Mouse (Mus musculus): ENCODE results near the gene Tenm4.

Gene Tenm4

GRCm38 (mm10) chr7:96484006-96484581 is 313.0 kb downstream of the Tenm4 start:
- DNase-seq: no peak

DNA sequence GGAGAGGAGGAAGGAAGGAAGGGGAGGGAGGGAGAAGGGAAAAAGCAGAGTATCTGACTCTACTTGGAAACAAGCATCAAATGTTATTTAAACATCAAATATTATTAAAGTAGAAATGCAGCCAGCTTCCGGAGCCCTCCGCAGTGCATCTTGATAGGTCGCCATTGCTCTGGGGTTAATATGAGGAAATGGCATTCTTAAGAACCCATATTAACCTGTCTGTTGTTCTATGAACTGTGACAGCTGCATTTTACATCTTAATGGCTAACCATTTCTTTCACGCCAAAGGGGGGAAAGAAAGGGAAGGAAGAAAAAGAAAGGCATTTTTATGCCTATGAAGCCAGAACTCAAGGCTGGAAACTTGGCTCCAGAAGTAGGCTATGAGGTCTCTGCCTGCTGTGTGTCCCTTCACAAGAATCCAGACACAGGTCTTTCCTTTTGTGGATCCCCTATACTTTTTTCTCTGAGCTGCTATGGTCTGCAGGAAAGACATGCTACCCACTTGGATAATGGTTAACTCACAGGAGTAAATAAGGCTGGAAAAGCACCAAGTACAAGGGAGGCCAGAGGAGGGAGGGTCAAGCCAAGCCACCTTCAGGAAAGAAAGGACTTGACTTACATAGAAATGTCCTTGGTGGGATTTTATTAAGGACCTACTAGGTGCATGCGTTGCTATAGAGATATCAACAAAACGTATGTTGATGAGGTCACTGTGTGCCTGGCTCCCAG is 318.5 kb downstream of the Tenm4 start:
- DNase-seq: no peak

- DNase-seq: no peak
Observed at GRCm38 (mm10) chr7:96491896-96492295, 320.9 kb downstream of the Tenm4 start.

- no peak for DNase-seq
Observed at GRCm38 (mm10) chr7:96492696-96493095, 321.6 kb downstream of the Tenm4 start.

GRCm38 (mm10) chr7:96494057-96494456 is 323.0 kb downstream of the Tenm4 start:
- DNase-seq: no peak

DNA sequence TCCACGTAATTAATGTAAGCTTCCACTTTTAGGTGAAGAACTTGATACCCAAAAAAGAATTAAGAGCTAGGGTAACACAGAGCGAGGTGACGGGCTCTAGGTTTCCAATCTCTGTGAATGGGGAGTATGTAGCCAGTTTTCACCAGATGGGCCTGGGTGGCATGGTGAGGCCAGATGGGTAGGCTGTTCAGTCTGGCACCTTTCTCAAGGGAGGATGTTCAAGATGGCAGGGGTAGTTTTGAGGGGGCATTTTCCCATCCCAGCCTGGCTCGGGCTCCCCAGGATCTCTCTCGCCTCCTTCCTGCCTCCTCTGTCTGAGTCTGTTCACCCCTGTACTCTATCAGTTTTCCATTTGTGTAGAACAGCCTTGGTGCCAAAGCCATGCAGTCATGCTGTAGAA is 329.1 kb downstream of the Tenm4 start:
- no peak for DNase-seq

DNA sequence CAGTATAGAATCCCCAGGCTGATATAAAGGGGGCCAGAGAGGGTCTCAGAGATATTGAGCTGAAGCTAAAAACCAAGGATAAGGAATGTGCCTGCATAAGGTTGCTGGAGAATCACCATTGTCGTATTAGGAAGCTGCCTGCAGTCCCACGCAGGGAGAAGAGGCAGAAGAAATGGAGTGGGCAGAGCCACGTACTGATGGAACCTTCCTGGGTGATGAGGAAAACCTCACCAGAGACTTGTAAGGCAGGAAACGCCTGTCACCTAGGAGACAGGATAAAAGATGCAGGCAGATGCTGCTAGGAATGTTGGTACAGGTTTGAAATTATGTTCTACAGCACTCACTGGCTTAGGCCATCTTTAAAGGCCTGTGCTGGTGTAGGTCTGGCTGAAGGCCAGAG is 329.8 kb downstream of the Tenm4 start:
- no peak for DNase-seq

DNA sequence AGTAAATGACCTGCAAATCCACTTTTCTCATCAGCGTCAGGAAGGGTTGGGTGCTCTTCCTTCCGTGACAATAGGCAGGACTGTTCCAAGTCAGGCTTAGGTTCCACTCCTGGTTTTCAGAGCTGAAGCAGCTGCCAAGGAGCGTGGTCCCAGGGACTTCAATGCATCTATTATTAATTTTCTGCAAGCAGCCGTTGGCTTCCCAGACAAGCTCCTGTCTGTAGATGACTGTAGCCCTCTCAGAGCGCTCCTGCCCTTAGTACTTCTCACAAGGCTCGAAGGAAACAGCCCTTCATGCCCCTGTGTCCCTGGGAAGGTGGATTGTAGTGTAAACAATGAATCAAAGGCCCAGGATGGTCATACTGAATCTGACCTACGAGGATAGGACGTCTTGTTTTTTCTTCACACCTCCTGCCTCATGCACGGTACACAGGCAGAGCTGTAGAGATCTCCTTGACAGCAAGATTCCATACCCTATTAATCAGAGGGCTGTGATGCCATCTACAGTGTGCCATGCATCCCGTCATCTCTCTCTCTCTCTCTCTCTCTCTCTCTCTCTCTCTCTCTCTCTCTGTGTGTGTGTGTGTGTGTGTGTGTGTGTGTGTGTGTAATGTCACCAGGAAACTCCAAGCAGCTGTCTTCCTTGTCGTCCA is 331.4 kb downstream of the Tenm4 start:
- no peak for DNase-seq

DNA sequence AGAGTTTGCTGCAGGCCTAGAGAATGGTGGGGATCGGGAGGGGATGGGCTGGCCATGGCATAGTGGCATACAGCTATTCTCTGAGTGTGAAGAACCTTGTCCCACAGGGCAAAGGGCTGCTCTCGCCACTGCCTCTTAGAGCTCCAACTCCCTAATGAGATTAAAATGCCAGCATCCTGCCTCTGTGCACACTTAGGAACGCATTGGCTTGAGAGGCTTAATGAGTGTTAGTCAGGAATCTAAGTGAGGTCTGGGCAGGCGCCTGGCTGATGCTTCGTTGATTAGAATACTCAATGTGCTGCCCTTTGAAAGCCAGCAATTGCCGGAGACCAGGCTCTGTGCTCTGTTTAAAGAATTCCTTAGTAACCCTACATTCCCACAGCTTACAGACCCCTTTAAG is 334.5 kb downstream of the Tenm4 start:
- DNase-seq: no peak

- no peak for DNase-seq
Observed at GRCm38 (mm10) chr7:96507046-96507445, 336.0 kb downstream of the Tenm4 start.

- DNase-seq: no peak
Observed at GRCm38 (mm10) chr7:96510396-96510795, 339.4 kb downstream of the Tenm4 start.

- DNase-seq: no peak
Observed at GRCm38 (mm10) chr7:96511018-96511609, 340.1 kb downstream of the Tenm4 start.

- DNase-seq: no peak
Observed at GRCm38 (mm10) chr7:96511953-96512511, 341.0 kb downstream of the Tenm4 start.

- no peak for DNase-seq
Observed at GRCm38 (mm10) chr7:96519216-96519615, 348.2 kb downstream of the Tenm4 start.

DNA sequence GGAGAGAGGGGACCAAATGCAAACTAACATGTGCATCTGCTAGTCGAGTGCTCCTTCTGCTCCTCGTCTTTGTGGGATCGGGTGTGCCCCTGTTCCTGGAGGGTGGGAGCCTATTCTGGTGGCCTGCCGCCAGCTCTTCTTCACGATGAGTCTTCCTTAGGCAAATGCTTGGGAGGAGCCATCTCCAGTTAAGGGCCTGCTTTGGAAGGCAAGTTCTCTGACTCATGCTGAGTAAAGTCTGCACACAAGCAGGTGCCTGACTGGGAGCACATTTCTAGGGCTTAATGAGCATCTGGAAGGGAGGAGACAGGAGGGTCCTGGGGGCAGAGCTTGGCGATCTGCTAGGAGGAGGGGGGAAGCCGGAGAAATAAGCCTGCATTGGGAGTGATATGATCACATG is 350.9 kb downstream of the Tenm4 start:
- DNase-seq: peak; percentile 74

- DNase-seq: no peak
Observed at GRCm38 (mm10) chr7:96523673-96524072, 352.6 kb downstream of the Tenm4 start.

DNA sequence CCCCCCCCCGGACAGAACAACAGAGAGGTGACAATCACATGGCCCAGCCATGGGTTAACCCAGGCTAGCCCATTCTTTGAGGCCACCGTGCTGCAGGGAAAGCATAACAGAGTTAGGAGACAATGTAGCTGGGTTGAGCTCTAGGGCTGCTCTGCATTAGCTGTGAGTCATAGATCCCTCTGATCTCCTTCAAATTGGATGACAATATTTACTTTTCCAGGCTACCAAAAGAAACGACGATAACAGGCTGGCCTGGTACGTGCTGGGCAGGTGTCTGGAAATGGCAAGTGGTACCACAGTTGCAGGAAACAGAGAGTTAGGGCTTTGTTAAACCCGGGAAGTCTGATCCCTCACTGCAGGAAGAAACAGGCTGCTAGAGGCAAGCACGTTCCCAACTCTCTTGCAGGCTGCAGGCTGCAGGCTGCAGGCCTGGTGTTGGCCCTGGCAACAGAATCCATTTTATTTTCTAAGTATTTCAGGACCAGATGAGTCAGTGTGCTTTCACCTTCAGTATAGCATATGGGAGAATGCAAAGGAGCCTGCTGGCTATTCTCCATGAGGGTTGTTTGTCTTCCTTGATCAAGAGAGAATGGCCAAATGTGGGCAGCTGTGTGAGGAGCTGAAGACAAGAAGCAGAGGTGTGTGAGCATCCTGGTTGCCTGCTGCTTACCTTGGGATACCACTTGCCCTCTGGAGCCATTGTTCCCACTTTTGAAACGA is 353.6 kb downstream of the Tenm4 start:
- no peak for DNase-seq

GRCm38 (mm10) chr7:96525344-96525743 is 354.3 kb downstream of the Tenm4 start:
- no peak for DNase-seq

GRCm38 (mm10) chr7:96530571-96531426 is 359.8 kb downstream of the Tenm4 start:
- DNase-seq: no peak

DNA sequence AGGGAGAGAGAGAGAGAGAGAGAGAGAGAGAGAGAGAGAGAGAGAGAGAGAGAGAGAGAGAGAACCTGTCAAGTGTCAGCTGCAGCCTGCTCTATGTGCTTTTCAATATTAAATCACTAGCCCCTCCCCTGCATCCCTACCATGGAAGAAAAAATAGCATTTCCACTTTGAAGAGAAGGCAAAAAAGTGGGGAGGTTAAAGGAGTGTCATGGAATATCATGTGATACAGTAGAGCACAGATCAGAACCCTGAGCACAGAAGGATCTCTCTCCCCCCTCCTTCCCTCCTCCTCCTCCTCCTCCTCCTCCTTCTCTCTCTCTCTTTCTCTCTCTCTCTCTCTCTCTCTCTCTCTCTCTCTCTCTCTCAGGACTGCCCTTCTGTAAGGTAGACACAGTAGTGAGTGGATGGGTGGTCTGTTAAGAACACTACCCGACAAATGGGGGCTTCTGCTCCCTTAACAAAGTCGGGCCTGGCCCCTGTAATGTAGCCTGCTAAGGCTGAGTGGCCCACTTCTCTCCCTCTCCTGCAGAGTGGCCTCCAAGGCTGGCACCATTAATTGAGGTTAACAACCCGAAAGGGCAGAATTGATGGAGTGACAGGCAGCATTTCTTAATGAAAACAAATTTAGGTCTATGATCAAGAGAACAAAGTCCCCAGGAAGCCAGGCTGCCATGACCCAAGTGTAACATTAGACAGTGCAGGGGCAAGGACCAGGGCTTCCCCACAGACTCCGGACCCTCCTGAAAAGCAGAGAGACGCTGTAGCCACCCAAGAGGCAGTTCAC is 361.1 kb downstream of the Tenm4 start:
- no peak for DNase-seq

DNA sequence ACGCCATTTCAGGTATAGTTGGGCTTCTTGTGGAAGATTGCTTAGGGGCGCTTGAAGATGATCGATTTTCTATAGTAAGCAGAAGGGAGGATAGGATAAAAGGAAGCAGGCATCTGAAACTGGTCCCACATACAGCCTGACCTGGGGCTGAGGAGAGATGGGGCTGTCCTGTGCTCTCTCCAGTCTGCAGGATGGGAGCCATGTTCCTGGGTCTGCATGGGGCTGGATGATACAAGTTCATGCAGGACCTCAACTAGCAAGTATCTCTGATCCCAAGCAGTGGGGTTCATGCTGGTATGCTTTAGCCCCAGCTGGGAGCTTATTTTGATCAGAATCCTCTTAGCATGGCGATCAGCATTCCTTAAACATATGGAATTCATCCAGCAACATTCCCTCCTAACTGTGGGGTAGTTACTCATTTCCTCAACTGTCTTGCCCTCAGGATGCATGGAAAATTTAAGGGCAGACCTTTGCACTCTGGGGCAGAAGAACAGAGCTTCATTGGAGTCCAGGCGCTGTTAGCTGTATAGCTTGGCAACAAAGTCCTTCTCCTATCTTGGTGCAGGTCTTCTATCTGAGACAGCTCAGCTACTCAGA is 361.9 kb downstream of the Tenm4 start:
- no peak for DNase-seq

Data from right cerebral cortex, postnatal 25 days (tissue).